Mouse (Mus musculus): ENCODE measurements at regions not wholly inside any gene's neighbourhood (a gene's known extent, or its start where the extent isn't known, plus 50 kb on each side); places are given as distances from the start of the nearest gene placed in this dataset.

DNA sequence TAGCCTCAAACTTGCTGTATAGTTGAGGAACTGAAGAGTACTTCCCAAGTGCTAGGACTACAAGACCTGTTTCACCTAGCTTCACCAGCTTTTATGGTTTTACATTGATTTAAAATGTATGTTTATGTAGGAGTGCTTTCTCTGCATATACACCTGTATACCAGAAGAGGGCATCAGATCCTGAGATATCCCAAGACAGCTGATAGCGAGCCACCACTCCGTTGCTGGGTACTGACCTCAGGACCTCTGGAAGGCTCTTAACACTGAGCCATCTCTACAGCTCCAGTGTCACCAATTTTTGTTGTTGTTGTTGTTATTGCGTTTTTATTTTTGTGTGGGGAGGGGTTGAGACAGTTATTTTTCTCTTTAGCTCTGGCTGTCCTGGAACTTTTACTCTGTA, 55.9 kb upstream of the Ddx3x start:
- WGBS, result 9% methylated on average over 3 of the region's 3 CpGs
- no peaks in the 10 kb centered on the region for H3K9me3 ChIP-seq
- H3K27me3 ChIP-seq, result no peaks in the 10 kb centered on the region
- no peak overlapping the region for H3K4me2 ChIP-seq (replicated peaks)
- no peak overlapping the region for H3K4me3 ChIP-seq
- no peak overlapping the region for H3K9ac ChIP-seq (replicated peaks)
- peak; percentile 46; the same call in 1 of the 2 replicates for ATAC-seq (replicated peaks)
- H3K27ac ChIP-seq (replicated peaks), result no peak overlapping the region
- H3K36me3 ChIP-seq, result no peaks in the 10 kb centered on the region
- H3K4me1 ChIP-seq, result no peaks in the 10 kb centered on the region

DNA sequence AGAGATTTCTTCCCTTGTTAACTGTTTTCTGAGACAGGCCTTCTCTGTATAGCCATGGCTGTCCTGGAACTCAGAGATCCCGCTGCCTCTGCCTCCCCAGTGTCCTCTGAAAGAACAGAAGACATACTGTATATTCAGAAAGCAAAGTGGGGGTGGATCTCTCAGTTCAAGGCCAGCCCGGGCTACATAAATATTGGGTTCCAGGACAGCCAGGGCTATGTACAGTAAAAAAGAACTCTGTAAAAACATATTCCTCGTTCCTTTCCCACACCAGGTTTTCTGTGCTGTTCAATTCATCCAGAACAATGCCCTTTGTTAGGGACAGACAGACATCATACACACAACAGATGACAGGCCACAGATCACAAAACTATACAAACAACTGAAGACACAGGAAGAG, 54.3 kb upstream of the Ddx3x start:
- no peak overlapping the region for H3K4me2 ChIP-seq (replicated peaks)
- H3K9me3 ChIP-seq, result no peaks in the 10 kb centered on the region
- no peaks in the 10 kb centered on the region for H3K27me3 ChIP-seq
- 77% methylated on average over 3 of the region's 3 CpGs for WGBS
- H3K4me1 ChIP-seq, result peaks cover 4% of the 10 kb centered on the region
- no peak for ATAC-seq (replicated peaks)
- H3K27ac ChIP-seq (replicated peaks), result no peak overlapping the region
- no peak overlapping the region for H3K4me3 ChIP-seq
- no peak overlapping the region for H3K9ac ChIP-seq (replicated peaks)
- no peaks in the 10 kb centered on the region for H3K36me3 ChIP-seq

DNA sequence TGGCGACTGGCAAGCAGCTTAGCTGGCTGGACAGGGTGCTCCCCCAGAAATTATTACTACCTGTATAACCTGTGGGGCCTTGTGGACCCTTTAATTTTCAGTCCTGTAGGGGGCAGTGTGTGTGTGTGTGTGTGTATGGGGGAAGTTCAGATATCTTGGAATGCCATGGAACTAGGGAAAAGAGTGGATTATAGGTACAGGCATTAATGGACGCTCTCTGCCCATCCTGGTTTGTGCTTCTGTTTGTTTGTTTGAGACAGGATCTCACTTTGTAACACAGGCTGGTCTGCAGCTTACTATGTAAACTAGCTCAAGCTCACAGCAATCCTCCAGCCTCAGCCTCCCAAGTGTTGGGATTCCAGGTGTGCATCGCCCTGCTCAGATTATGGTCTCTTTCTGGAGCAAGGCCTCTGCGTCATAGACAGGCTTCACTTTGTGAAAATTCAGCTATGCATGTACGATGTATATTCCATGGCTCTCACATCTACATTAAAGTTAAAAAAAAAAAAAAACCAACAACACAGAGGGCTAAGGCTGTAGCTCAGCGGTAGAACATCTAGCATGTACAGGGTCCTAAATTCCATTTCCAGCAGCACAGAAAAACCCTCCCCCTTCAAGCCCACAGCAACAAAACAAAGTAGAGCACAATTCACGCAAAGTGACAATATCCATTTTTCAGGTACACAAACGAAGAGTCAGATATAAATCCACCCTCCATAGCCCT, 50.7 kb upstream of the Ddx3x start:
- ATAC-seq (replicated peaks), result peak; percentile 55
- no peaks in the 10 kb centered on the region for H3K27me3 ChIP-seq
- peak overlapping the region; percentile 40 for H3K4me3 ChIP-seq
- 27% methylated on average over 8 of the region's 8 CpGs for WGBS
- peak overlapping the region; percentile 49 for H3K4me2 ChIP-seq (replicated peaks)
- peak overlapping the region; percentile 93 for H3K27ac ChIP-seq (replicated peaks)
- H3K9me3 ChIP-seq, result no peaks in the 10 kb centered on the region
- H3K9ac ChIP-seq (replicated peaks), result peak overlapping the region; percentile 51
- H3K36me3 ChIP-seq, result no peaks in the 10 kb centered on the region
- peaks cover 4% of the 10 kb centered on the region for H3K4me1 ChIP-seq

DNA sequence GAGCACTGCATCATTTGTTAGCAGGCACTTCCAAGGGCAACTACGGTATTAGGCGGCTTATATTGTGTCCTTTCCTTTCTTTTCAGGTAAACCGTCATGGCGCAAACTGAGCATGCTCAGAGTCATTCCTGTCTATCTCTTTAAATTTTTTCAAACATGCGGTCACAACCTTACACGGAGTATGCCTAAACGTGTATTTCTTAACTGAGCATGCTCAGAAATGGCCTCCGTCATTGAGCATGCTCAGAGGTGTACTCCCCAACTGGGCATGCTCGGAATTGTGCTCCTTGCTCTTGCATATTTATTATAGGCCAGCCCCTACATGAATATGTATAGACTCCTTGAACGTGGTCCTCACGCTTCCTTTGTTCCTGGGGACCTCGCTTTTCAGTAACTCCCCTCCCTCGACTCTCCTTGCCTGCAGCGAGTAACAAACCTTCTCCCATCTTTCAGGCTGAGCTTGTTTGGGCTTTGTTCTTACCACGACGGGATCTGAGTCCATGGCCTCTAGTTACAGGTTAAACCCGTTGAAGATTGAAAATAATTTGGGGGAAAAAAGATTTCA, 50.1 kb upstream of the Ddx3x start:
- H3K9ac ChIP-seq (replicated peaks), result peak overlapping the region; percentile 51
- H3K4me2 ChIP-seq (replicated peaks), result peak overlapping the region; percentile 49
- peak overlapping the region; percentile 40 for H3K4me3 ChIP-seq
- H3K36me3 ChIP-seq, result no peaks in the 10 kb centered on the region
- H3K9me3 ChIP-seq, result no peaks in the 10 kb centered on the region
- H3K27ac ChIP-seq (replicated peaks), result peak overlapping the region; percentile 93
- H3K27me3 ChIP-seq, result no peaks in the 10 kb centered on the region
- ATAC-seq (replicated peaks), result peak; percentile 99
- WGBS, result 11% methylated on average over 17 of the region's 17 CpGs
- H3K4me1 ChIP-seq, result peaks cover 4% of the 10 kb centered on the region

All from forebrain, embryonic 15.5 days (tissue).